Mouse (Mus musculus) forebrain, postnatal 0 days (tissue): ENCODE results near the gene Kcnb1. TPM values are rescaled to one million over a fixed set of nuclear protein-coding genes. Genes with fewer than 3 reads are reported as not detected.

Experiments
- ATAC-seq: fragments of 200-750 bp; cut with Nextera tagmentation; 2 replicates; pipeline ENCODE4 v1.8.0; 2017; ENCODE audit warnings: mild to moderate bottlenecking, moderate library complexity
- DNase-seq: peaks from one replicate; pipeline ENCODE4 v3.0.0-alpha.2; 2015
- H3K27ac ChIP-seq: fragments of 300-500 bp; sonication (generic); 2 replicates; pipeline ENCODE4 v1.5.1; 2014; ENCODE audit warnings: low read depth, mild to moderate bottlenecking, antibody characterized with exemption, low read length, moderate library complexity, mixed read lengths
- H3K27me3 ChIP-seq: fragments of 300-500 bp; sonication (generic); 2 replicates; pipeline ENCODE4 v1.6.1; 2014; ENCODE audit warnings: mild to moderate bottlenecking, low read length, mixed read lengths; ENCODE audit not compliant: insufficient read depth
- H3K36me3 ChIP-seq: fragments of 300-500 bp; sonication (generic); 2 replicates; pipeline ENCODE4 v1.6.1; 2014; ENCODE audit warnings: mild to moderate bottlenecking, moderate library complexity; ENCODE audit not compliant: insufficient read depth
- H3K4me1 ChIP-seq: fragments of 300-500 bp; sonication (generic); 2 replicates; pipeline ENCODE4 v1.6.1; 2014; ENCODE audit warnings: antibody characterized with exemption; ENCODE audit not compliant: insufficient read depth
- H3K4me2 ChIP-seq: fragments of 300-500 bp; sonication (generic); 2 replicates; pipeline ENCODE4 v1.6.1; 2014; ENCODE audit warnings: low read depth, mild to moderate bottlenecking, moderate library complexity
- H3K4me3 ChIP-seq: fragments of 300-500 bp; sonication (generic); 2 replicates; pipeline ENCODE4 v1.5.1; 2014; ENCODE audit warnings: low read depth, low read length, mixed read lengths
- H3K9ac ChIP-seq: fragments of 300-500 bp; sonication (generic); 2 replicates; pipeline ENCODE4 v1.6.1; 2014; ENCODE audit warnings: mild to moderate bottlenecking
- H3K9me3 ChIP-seq: fragments of 300-500 bp; sonication (generic); 2 replicates; pipeline ENCODE4 v1.6.1; 2016; ENCODE audit warnings: low read length
- CTCF ChIP-seq: sonication (generic); IDR thresholded peaks from 2 replicates; pipeline ENCODE4 v1.5.1; 2016; ENCODE audit warnings: antibody characterized with exemption, control low read depth, low read depth
- WGBS: fragments of 180-500 bp; shearing (Covaris S2); extraction: QIAGEN DNeasy Blood & Tissue Kit; methylation state at CpG from one replicate; pipeline ENCODE4 v1.1.7; 2014; 5-methylcytosine and 5-hydroxymethylcytosine counted together
- polyA plus RNA-seq: library from polyadenylated mRNA; unstranded; fragments of >200 nt; fragmentation: Nextera tagmentation; extraction: Ambion mirVana; gene quantifications from 2 replicates; pipeline ENCODE4 v1.2.1, GENCODE M21; 2015
- total RNA-seq: library from RNA; depleted of rRNA; stranded (reverse); fragments of >200 nt; gene quantifications from 2 replicates; pipeline ENCODE4 v1.2.3, GENCODE M21; 2014

The Kcnb1 gene
- total and polyA plus RNA-seq, 2 experiments from 2014 or later: 4.1 to 21.8 TPM

GRCm38 (mm10) chr2:167067575-167067974 is 122.4 kb downstream of the Kcnb1 start:
- Histone ChIP-seq H3K36me3 (peaks cover 10% of the 10 kb centered on the region), H3K9ac (no peak overlapping the region), H3K27me3 (no peaks in the 10 kb centered on the region), H3K4me1 (peaks cover 9% of the 10 kb centered on the region; the same call in 1 of the 2 replicates), H3K4me3 (no peak overlapping the region), H3K27ac (no peak overlapping the region), H3K9me3 (no peaks in the 10 kb centered on the region), H3K4me2 (no peak overlapping the region)
- DNase-seq (no peak), ATAC-seq (no peak)
- TF ChIP-seq CTCF: no peak
- WGBS: 46% methylated on average over 6 of the region's 6 CpGs

GRCm38 (mm10) chr2:167066528-167067516 is 123.1 kb downstream of the Kcnb1 start:
- no peak for ATAC-seq
- Histone ChIP-seq H3K4me1 (peaks cover 9% of the 10 kb centered on the region), H3K9me3 (no peaks in the 10 kb centered on the region), H3K4me2 (no peak overlapping the region), H3K9ac (no peak overlapping the region), H3K27me3 (no peaks in the 10 kb centered on the region), H3K27ac (no peak overlapping the region), H3K36me3 (peaks cover 10% of the 10 kb centered on the region), H3K4me3 (no peak overlapping the region)
- DNase-seq: no peak
- WGBS: 23% methylated on average over 6 of the region's 6 CpGs
- TF ChIP-seq CTCF: no peak

- H3K27me3 ChIP-seq: no peaks in the 10 kb centered on the region
- no peak overlapping the region for H3K4me2 ChIP-seq
- no peak overlapping the region for H3K4me3 ChIP-seq
- WGBS: 46% methylated on average over 1 of the region's 1 CpGs
- H3K36me3 ChIP-seq: peaks cover 10% of the 10 kb centered on the region
- no peak for DNase-seq
- peaks cover 16% of the 10 kb centered on the region for H3K4me1 ChIP-seq
- no peaks in the 10 kb centered on the region for H3K9me3 ChIP-seq
- no peak for ATAC-seq
- no peak for TF ChIP-seq CTCF
- H3K27ac ChIP-seq: no peak overlapping the region
- H3K9ac ChIP-seq: no peak overlapping the region
Measured at GRCm38 (mm10) chr2:167066031-167066430, 123.9 kb downstream of the Kcnb1 start.

GRCm38 (mm10) chr2:167064601-167065295 is 125.2 kb downstream of the Kcnb1 start:
- no peaks in the 10 kb centered on the region for H3K9me3 ChIP-seq
- ATAC-seq (no peak), DNase-seq (no peak)
- H3K27me3 ChIP-seq: no peaks in the 10 kb centered on the region
- WGBS: 18% methylated on average over 9 of the region's 9 CpGs
- TF ChIP-seq CTCF: no peak
- no peak overlapping the region; the same call in 1 of the 2 replicates for H3K27ac ChIP-seq
- H3K4me2 ChIP-seq: peak overlapping the region; percentile 61
- H3K4me3 ChIP-seq: peak overlapping the region; percentile 71
- peaks cover 11% of the 10 kb centered on the region for H3K36me3 ChIP-seq
- peaks cover 16% of the 10 kb centered on the region for H3K4me1 ChIP-seq
- peak overlapping the region; percentile 40 for H3K9ac ChIP-seq

GRCm38 (mm10) chr2:167063906-167064496 is 126.0 kb downstream of the Kcnb1 start:
- peak; percentile 76 for DNase-seq

DNA sequence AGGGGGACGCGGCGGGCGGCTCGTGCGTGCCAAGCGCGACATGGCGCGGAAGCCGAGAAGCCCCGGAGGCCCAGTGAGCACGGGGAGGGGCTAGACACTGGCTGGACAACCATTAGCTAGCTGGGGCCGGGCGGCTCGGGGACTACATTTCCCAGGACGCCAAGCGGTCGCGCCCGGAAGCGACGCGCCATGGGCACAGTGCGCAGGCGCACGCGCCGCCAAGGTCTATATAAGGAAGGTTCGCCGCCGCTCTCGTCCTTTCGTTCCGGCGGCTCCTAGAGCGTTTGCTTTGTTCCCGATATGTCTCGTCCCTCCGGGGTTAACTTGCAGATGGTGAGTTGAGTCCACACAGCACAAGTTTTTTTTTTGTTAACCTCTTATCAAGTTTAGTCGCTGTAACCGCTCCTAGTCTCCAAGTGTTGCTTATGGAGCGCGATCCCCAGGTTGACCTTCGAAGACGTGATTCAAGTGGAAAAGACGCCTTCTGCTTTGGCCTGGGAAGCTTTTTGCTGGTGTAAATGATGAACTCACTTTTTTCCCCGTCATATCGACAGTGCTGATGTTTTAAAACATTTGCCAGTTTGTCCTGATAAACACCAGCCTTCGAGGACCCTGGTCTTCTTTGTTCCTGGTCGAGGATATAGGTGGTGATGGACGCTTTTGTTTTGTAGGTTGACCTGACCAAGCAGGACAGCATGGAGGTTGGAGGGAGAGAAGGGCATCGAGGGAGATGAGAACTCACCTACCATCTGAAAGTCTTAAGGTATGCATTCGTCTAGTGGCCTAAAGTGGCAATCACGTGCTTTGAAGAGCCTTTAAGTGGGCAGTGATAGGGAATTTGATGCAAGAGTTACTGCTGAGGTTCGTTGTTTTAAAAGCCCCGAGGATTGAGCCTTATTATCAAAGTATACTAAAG is 126.7 kb downstream of the Kcnb1 start, which contains the start of gene Znfx1:
Znfx1 (minus strand) TSS at position 51 of the 916 bp plus-strand sequence.
- TF ChIP-seq CTCF: peak; percentile 55
- Histone ChIP-seq H3K4me2 (peak within 1 kb of the TSS; percentile 61), H3K27ac (peak within 1 kb of the TSS; percentile 87), H3K4me3 (peak within 1 kb of the TSS; percentile 71), H3K36me3 (peaks cover 16% of the 10 kb centered on the region), H3K9ac (peak within 1 kb of the TSS; percentile 80), H3K27me3 (no peaks in the 10 kb centered on the region), H3K4me1 (peaks cover 16% of the 10 kb centered on the region), H3K9me3 (no peaks in the 10 kb centered on the region)
- under 1% methylated on average over 56 of the region's 57 CpGs for WGBS
- DNase-seq (peak; percentile 97), ATAC-seq (peak; percentile 95)

More at GRCm38 (mm10) chr2:167063906-167064496, 126.0 kb downstream of the Kcnb1 start:
- H3K9ac ChIP-seq: peak overlapping the region; percentile 80
- under 1% methylated on average over 7 of the region's 7 CpGs for WGBS
- peak overlapping the region; percentile 71 for H3K4me3 ChIP-seq
- peak; percentile 59 for TF ChIP-seq CTCF
- H3K4me1 ChIP-seq: peaks cover 16% of the 10 kb centered on the region
- peak; percentile 18; the same call in 1 of the 2 replicates for ATAC-seq
- peak overlapping the region; percentile 61 for H3K4me2 ChIP-seq
- no peaks in the 10 kb centered on the region for H3K27me3 ChIP-seq
- H3K9me3 ChIP-seq: no peaks in the 10 kb centered on the region
- peak overlapping the region; percentile 87; the same call in 1 of the 2 replicates for H3K27ac ChIP-seq
- H3K36me3 ChIP-seq: peaks cover 16% of the 10 kb centered on the region
